Mouse (Mus musculus): ENCODE data around the gene Pakap. TPM values are rescaled to one million over a fixed set of nuclear protein-coding genes. Genes with fewer than 3 reads are reported as not detected.

Pakap gene
- polyA plus RNA-seq, 1 experiment from 2014 or later, result 5.1 TPM

GRCm38 (mm10) chr4:57794547-57794946 lies 226.6 kb downstream of the Pakap start:
- ATAC-seq (replicated peaks; ENCODE audit: low FRiP score) (no peak), DNase-seq (ENCODE audit: low spot score) (no peak)
- H3K4me1 ChIP-seq (replicated peaks; ENCODE audit: control insufficient read depth, insufficient read depth, low read length), result peaks cover 26% of the 10 kb centered on the region
- H3K36me3 ChIP-seq (ENCODE audit: control insufficient read depth, insufficient read depth, low read length), result no peaks in the 10 kb centered on the region
- no peaks in the 10 kb centered on the region for H3K9me3 ChIP-seq (ENCODE audit: control insufficient read depth, low read length)
- H3K27me3 ChIP-seq (replicated peaks; ENCODE audit: control insufficient read depth, insufficient read depth, low read length), result no peaks in the 10 kb centered on the region
- no peak overlapping the region for H3K4me2 ChIP-seq
- H3K9ac ChIP-seq (ENCODE audit: low read depth, low read length), result no peak overlapping the region
- H3K4me3 ChIP-seq (ENCODE audit: low read depth, low read length), result no peak overlapping the region
- 21% methylated on average over 3 of the region's 3 CpGs for WGBS
- H3K27ac ChIP-seq (ENCODE audit: low read depth, low read length), result no peak overlapping the region; the same call in 1 of the 2 replicates

GRCm38 (mm10) chr4:57797548-57798285 lies 229.7 kb downstream of the Pakap start:
- DNase-seq (ENCODE audit: low spot score), result no peak
- ATAC-seq (replicated peaks; ENCODE audit: low FRiP score), result no peak; the same call in 1 of the 2 replicates
- Histone ChIP-seq H3K27me3 (replicated peaks; ENCODE audit: control insufficient read depth, insufficient read depth, low read length) (no peaks in the 10 kb centered on the region), H3K4me1 (replicated peaks; ENCODE audit: control insufficient read depth, insufficient read depth, low read length) (peaks cover 25% of the 10 kb centered on the region), H3K27ac (ENCODE audit: low read depth, low read length) (0 out of 2 replicates have a peak overlapping the region, but pooled peaks have one; percentile 34), H3K9me3 (ENCODE audit: control insufficient read depth, low read length) (no peaks in the 10 kb centered on the region), H3K4me3 (ENCODE audit: low read depth, low read length) (no peak overlapping the region), H3K36me3 (ENCODE audit: control insufficient read depth, insufficient read depth, low read length) (no peaks in the 10 kb centered on the region), H3K9ac (ENCODE audit: low read depth, low read length) (0 out of 2 replicates have a peak overlapping the region, but pooled peaks have one; percentile 4), H3K4me2 (no peak overlapping the region)
- WGBS, result 51% methylated on average over 9 of the region's 9 CpGs

GRCm38 (mm10) chr4:57798286-57799018 lies 230.5 kb downstream of the Pakap start:
- no peak for DNase-seq (ENCODE audit: low spot score)

GRCm38 (mm10) chr4:57799297-57799696 lies 231.3 kb downstream of the Pakap start:
- no peak overlapping the region for H3K9ac ChIP-seq (ENCODE audit: low read depth, low read length)
- H3K4me1 ChIP-seq (replicated peaks; ENCODE audit: control insufficient read depth, insufficient read depth, low read length), result peaks cover 18% of the 10 kb centered on the region
- 18% methylated on average over 1 of the region's 1 CpGs for WGBS
- H3K9me3 ChIP-seq (ENCODE audit: control insufficient read depth, low read length), result no peaks in the 10 kb centered on the region
- no peaks in the 10 kb centered on the region for H3K27me3 ChIP-seq (replicated peaks; ENCODE audit: control insufficient read depth, insufficient read depth, low read length)
- peak overlapping the region; percentile 21; the same call in 1 of the 2 replicates for H3K27ac ChIP-seq (ENCODE audit: low read depth, low read length)
- H3K4me3 ChIP-seq (ENCODE audit: low read depth, low read length), result no peak overlapping the region
- DNase-seq (ENCODE audit: low spot score), result no peak
- H3K4me2 ChIP-seq, result peak overlapping the region; percentile 24; the same call in 1 of the 2 replicates
- peak; percentile 79 for ATAC-seq (replicated peaks; ENCODE audit: low FRiP score)
- H3K36me3 ChIP-seq (ENCODE audit: control insufficient read depth, insufficient read depth, low read length), result no peaks in the 10 kb centered on the region

More at GRCm38 (mm10) chr4:57798286-57799018, 230.5 kb downstream of the Pakap start:
- WGBS, result 30% methylated on average over 10 of the region's 10 CpGs
- Histone ChIP-seq H3K36me3 (ENCODE audit: control insufficient read depth, insufficient read depth, low read length) (no peaks in the 10 kb centered on the region), H3K27ac (ENCODE audit: low read depth, low read length) (0 out of 2 replicates have a peak overlapping the region, but pooled peaks have one; percentile 34), H3K4me1 (replicated peaks; ENCODE audit: control insufficient read depth, insufficient read depth, low read length) (peaks cover 25% of the 10 kb centered on the region), H3K9me3 (ENCODE audit: control insufficient read depth, low read length) (no peaks in the 10 kb centered on the region), H3K4me3 (ENCODE audit: low read depth, low read length) (no peak overlapping the region), H3K27me3 (replicated peaks; ENCODE audit: control insufficient read depth, insufficient read depth, low read length) (no peaks in the 10 kb centered on the region), H3K4me2 (no peak overlapping the region), H3K9ac (ENCODE audit: low read depth, low read length) (no peak overlapping the region)
- ATAC-seq (replicated peaks; ENCODE audit: low FRiP score), result peak; percentile 46

- H3K27ac ChIP-seq (ENCODE audit: low read depth, low read length), result no peak overlapping the region
These were observed 233.3 kb downstream of the Pakap start for GRCm38 (mm10) chr4:57801239-57801638.

GRCm38 (mm10) chr4:57801986-57802385 lies 234.0 kb downstream of the Pakap start:
- no peak overlapping the region for H3K4me3 ChIP-seq (ENCODE audit: low read depth, low read length)
- ATAC-seq (replicated peaks; ENCODE audit: low FRiP score) (no peak), DNase-seq (ENCODE audit: low spot score) (no peak)
- no peaks in the 10 kb centered on the region for H3K27me3 ChIP-seq (replicated peaks; ENCODE audit: control insufficient read depth, insufficient read depth, low read length)
- H3K4me2 ChIP-seq, result no peak overlapping the region
- H3K4me1 ChIP-seq (replicated peaks; ENCODE audit: control insufficient read depth, insufficient read depth, low read length), result peaks cover 15% of the 10 kb centered on the region
- H3K27ac ChIP-seq (ENCODE audit: low read depth, low read length), result no peak overlapping the region
- WGBS, result 90% methylated on average over 5 of the region's 5 CpGs
- no peak overlapping the region for H3K9ac ChIP-seq (ENCODE audit: low read depth, low read length)
- H3K9me3 ChIP-seq (ENCODE audit: control insufficient read depth, low read length), result no peaks in the 10 kb centered on the region
- no peaks in the 10 kb centered on the region for H3K36me3 ChIP-seq (ENCODE audit: control insufficient read depth, insufficient read depth, low read length)

More at GRCm38 (mm10) chr4:57801239-57801638, 233.3 kb downstream of the Pakap start:
- Histone ChIP-seq H3K4me2 (no peak overlapping the region), H3K4me3 (ENCODE audit: low read depth, low read length) (no peak overlapping the region), H3K9me3 (ENCODE audit: control insufficient read depth, low read length) (no peaks in the 10 kb centered on the region), H3K9ac (ENCODE audit: low read depth, low read length) (no peak overlapping the region), H3K4me1 (replicated peaks; ENCODE audit: control insufficient read depth, insufficient read depth, low read length) (peaks cover 15% of the 10 kb centered on the region), H3K36me3 (ENCODE audit: control insufficient read depth, insufficient read depth, low read length) (no peaks in the 10 kb centered on the region), H3K27me3 (replicated peaks; ENCODE audit: control insufficient read depth, insufficient read depth, low read length) (no peaks in the 10 kb centered on the region)
- 69% methylated on average over 7 of the region's 7 CpGs for WGBS
- ATAC-seq (replicated peaks; ENCODE audit: low FRiP score) (no peak), DNase-seq (ENCODE audit: low spot score) (no peak)

GRCm38 (mm10) chr4:57802411-57802810 lies 234.4 kb downstream of the Pakap start:
- Histone ChIP-seq H3K36me3 (ENCODE audit: control insufficient read depth, insufficient read depth, low read length) (no peaks in the 10 kb centered on the region), H3K4me1 (replicated peaks; ENCODE audit: control insufficient read depth, insufficient read depth, low read length) (peaks cover 14% of the 10 kb centered on the region), H3K4me2 (no peak overlapping the region), H3K9me3 (ENCODE audit: control insufficient read depth, low read length) (no peaks in the 10 kb centered on the region), H3K4me3 (ENCODE audit: low read depth, low read length) (no peak overlapping the region), H3K27me3 (replicated peaks; ENCODE audit: control insufficient read depth, insufficient read depth, low read length) (no peaks in the 10 kb centered on the region), H3K27ac (ENCODE audit: low read depth, low read length) (no peak overlapping the region), H3K9ac (ENCODE audit: low read depth, low read length) (no peak overlapping the region)
- WGBS, result 81% methylated on average over 3 of the region's 3 CpGs
- ATAC-seq (replicated peaks; ENCODE audit: low FRiP score) (no peak), DNase-seq (ENCODE audit: low spot score) (no peak)

GRCm38 (mm10) chr4:57804902-57805301 lies 236.9 kb downstream of the Pakap start:
- no peaks in the 10 kb centered on the region for H3K36me3 ChIP-seq (ENCODE audit: control insufficient read depth, insufficient read depth, low read length)
- DNase-seq (ENCODE audit: low spot score) (no peak), ATAC-seq (replicated peaks; ENCODE audit: low FRiP score) (no peak)
- H3K9ac ChIP-seq (ENCODE audit: low read depth, low read length), result no peak overlapping the region
- no peaks in the 10 kb centered on the region for H3K9me3 ChIP-seq (ENCODE audit: control insufficient read depth, low read length)
- no peaks in the 10 kb centered on the region for H3K4me1 ChIP-seq (replicated peaks; ENCODE audit: control insufficient read depth, insufficient read depth, low read length)
- H3K27ac ChIP-seq (ENCODE audit: low read depth, low read length), result no peak overlapping the region
- H3K27me3 ChIP-seq (replicated peaks; ENCODE audit: control insufficient read depth, insufficient read depth, low read length), result no peaks in the 10 kb centered on the region
- WGBS, result 80% methylated on average over 6 of the region's 6 CpGs
- no peak overlapping the region for H3K4me3 ChIP-seq (ENCODE audit: low read depth, low read length)
- H3K4me2 ChIP-seq, result no peak overlapping the region
